In genomic region chr19:5495353-5496051, GRCm38 (mm10) we compare ENCODE assay signal across 18 mouse cellular contexts. TPM values are rescaled to one million over a fixed set of nuclear protein-coding genes. Genes with fewer than 3 reads are reported as not detected.
A peak's percentile ranks its signal among the peaks of the same experiment; 100 is the strongest.
DNase-seq lines count a peak whose midpoint lies in the region; ATAC-seq and TF ChIP-seq lines count a peak whose summit lies in the region.
"Had no signal": no experiment of that assay in that cellular context is flagged by ENCODE, and none has a peak within 500 bp of the region (broad histone marks: within the 10 kb centered on the region; RNA-seq: fewer than 3 reads in every experiment).

No protein-coding gene starts in this region.

- no peaks in the 10 kb centered on the region for H3K27me3 ChIP-seq in hindbrain, embryonic 11.5 days (ENCODE audit: control insufficient read depth, insufficient read depth, low read length)
- no peaks in the 10 kb centered on the region for H3K27me3 ChIP-seq in hindbrain, postnatal 0 days (ENCODE audit: insufficient read depth, low read length)
- H3K27me3 ChIP-seq in G1E (ENCODE audit: insufficient read depth, low read length) = no peaks in the 10 kb centered on the region
- H3K27me3 ChIP-seq: embryonic facial prominence, embryonic 12.5 days; limb, embryonic 13.5 days; liver, embryonic 15.5 days; midbrain, embryonic 12.5 days; neural tube, embryonic 13.5 days had no signal

- ATAC-seq in hindbrain, embryonic 11.5 days (ENCODE audit: low FRiP score) = no peak
- no peak for ATAC-seq in hindbrain, postnatal 0 days
- ATAC-seq in G1E (ENCODE audit: extremely low read depth, insufficient number of reproducible peaks, low FRiP score, poor library complexity, severe bottlenecking) = no peak
- ATAC-seq: forebrain, embryonic 16.5 days had no signal

- H3K4me3 ChIP-seq in hindbrain, embryonic 11.5 days (ENCODE audit: low read depth, low read length) = no peak overlapping the region
- H3K4me3 ChIP-seq in hindbrain, postnatal 0 days (ENCODE audit: low read length) = no peak overlapping the region
- 0 out of 2 replicates have a peak overlapping the region, but pooled peaks have one; percentile 13 for H3K4me3 ChIP-seq in G1E (ENCODE audit: low read depth, low read length)
- no peak overlapping the region for H3K4me3 ChIP-seq in embryonic fibroblast, embryonic 13.5 days (ENCODE audit: insufficient read depth, low read length)
- H3K4me3 ChIP-seq: embryonic facial prominence, embryonic 12.5 days; limb, embryonic 13.5 days; liver, embryonic 15.5 days; midbrain, embryonic 12.5 days; neural tube, embryonic 13.5 days had no signal

- TF ChIP-seq CTCF in hindbrain, postnatal 0 days (IDR thresholded peaks at IDR 0.05; ENCODE audit: low read depth) = no peak
- TF ChIP-seq CTCF in G1E (IDR thresholded peaks at IDR 0.05; ENCODE audit: low read depth, low read length) = no peak
- no peak for TF ChIP-seq CTCF in embryonic fibroblast, embryonic 13.5 days (IDR thresholded peaks at IDR 0.05; ENCODE audit: borderline replicate concordance, insufficient read depth, low read length)

- H3K27ac ChIP-seq in hindbrain, embryonic 11.5 days (ENCODE audit: low read depth, low read length) = 0 out of 2 replicates have a peak overlapping the region, but pooled peaks have one; percentile 24
- H3K27ac ChIP-seq in hindbrain, postnatal 0 days = no peak overlapping the region
- H3K27ac ChIP-seq in embryonic fibroblast, embryonic 13.5 days (ENCODE audit: insufficient read depth, low read length) = no peak overlapping the region
- H3K27ac ChIP-seq: embryonic facial prominence, embryonic 12.5 days; limb, embryonic 13.5 days; liver, embryonic 15.5 days; neural tube, embryonic 13.5 days had no signal

- peak; percentile 5 to 21 for DNase-seq in cerebellum, postnatal 10 days
- no peak for DNase-seq in cerebellum, postnatal 25 days
- no peak for DNase-seq in hindbrain, embryonic 11.5 days (ENCODE audit: low spot score)
- no peak for DNase-seq in hindbrain, postnatal 0 days (ENCODE audit: low spot score)
- DNase-seq in G1E (ENCODE audit: low spot score) = no peak
- DNase-seq in retina, embryonic 14.5 days (ENCODE audit: low spot score) = no peak
- DNase-seq: gastrocnemius, postnatal 36 days; heart, postnatal 4 days; thymus, postnatal 14 days had no signal

- H3K36me3 ChIP-seq in hindbrain, embryonic 11.5 days (ENCODE audit: control insufficient read depth, insufficient read depth, low read length) = peaks cover 10% of the 10 kb centered on the region; the same call in 1 of the 2 replicates
- peaks cover 48% of the 10 kb centered on the region for H3K36me3 ChIP-seq in hindbrain, postnatal 0 days (ENCODE audit: insufficient read depth, low read length)
- H3K36me3 ChIP-seq in G1E (replicated peaks) = peaks cover 73% of the 10 kb centered on the region

- peaks cover 3% of the 10 kb centered on the region; the same call in 1 of the 2 replicates for H3K4me1 ChIP-seq in hindbrain, embryonic 11.5 days (replicated peaks; ENCODE audit: control insufficient read depth, insufficient read depth, low read length)
- peaks cover 4% of the 10 kb centered on the region; the same call in 1 of the 2 replicates for H3K4me1 ChIP-seq in hindbrain, postnatal 0 days (ENCODE audit: insufficient read depth, low read length)
- H3K4me1 ChIP-seq in G1E (ENCODE audit: insufficient read depth, low read depth, low read length) = peaks cover 38% of the 10 kb centered on the region
- H3K4me1 ChIP-seq in embryonic fibroblast, embryonic 13.5 days (ENCODE audit: control insufficient read depth, insufficient read depth, low read length) = no peaks in the 10 kb centered on the region

- 0 out of 2 replicates have a peak, but pooled peaks have one; percentile 19 for TF ChIP-seq POLR2A in embryonic fibroblast, embryonic 13.5 days (IDR thresholded peaks at IDR 0.05; ENCODE audit: low read depth, low read length)

- no peak overlapping the region for H3K4me2 ChIP-seq in hindbrain, embryonic 11.5 days (replicated peaks; ENCODE audit: low read depth, low read length)
- no peak overlapping the region for H3K4me2 ChIP-seq in hindbrain, postnatal 0 days (ENCODE audit: low read depth, low read length)
- H3K4me2 ChIP-seq: embryonic facial prominence, embryonic 12.5 days; limb, embryonic 13.5 days; liver, embryonic 15.5 days; midbrain, embryonic 12.5 days; neural tube, embryonic 13.5 days had no signal

- no peaks in the 10 kb centered on the region for H3K9me3 ChIP-seq in hindbrain, embryonic 11.5 days (ENCODE audit: control insufficient read depth, low read length)
- no peaks in the 10 kb centered on the region for H3K9me3 ChIP-seq in hindbrain, postnatal 0 days (ENCODE audit: low read length)
- no peaks in the 10 kb centered on the region for H3K9me3 ChIP-seq in G1E (replicated peaks)
- H3K9me3 ChIP-seq: embryonic facial prominence, embryonic 12.5 days; limb, embryonic 13.5 days; liver, embryonic 15.5 days; midbrain, embryonic 12.5 days; neural tube, embryonic 13.5 days had no signal

- H3K9ac ChIP-seq in hindbrain, embryonic 11.5 days (ENCODE audit: low read depth, low read length) = no peak overlapping the region
- H3K9ac ChIP-seq in hindbrain, postnatal 0 days (replicated peaks; ENCODE audit: low read length) = no peak overlapping the region
- H3K9ac ChIP-seq: embryonic facial prominence, embryonic 12.5 days; limb, embryonic 13.5 days; liver, embryonic 15.5 days; midbrain, embryonic 12.5 days; neural tube, embryonic 13.5 days had no signal

- WGBS in hindbrain, embryonic 11.5 days = 80% methylated on average over 12 of the region's 12 CpGs
- WGBS in hindbrain, postnatal 0 days = 84% methylated on average over 12 of the region's 12 CpGs

RNA-seq across cellular contexts. Expression of gene Cfl1, which starts 5.2 kb away (rescaled TPM):
- polyA plus RNA-seq in hindbrain, embryonic 11.5 days (2014; fragmentation: Nextera tagmentation; extraction: Ambion mirVana) = 3,904 and 4,056 TPM in 2 replicates
- 1,468 and 1,477 TPM in 2 replicates for total RNA-seq in hindbrain, postnatal 0 days (2014; rRNA removed)
- polyA plus RNA-seq in hindbrain, postnatal 0 days (2015; fragmentation: Nextera tagmentation; extraction: Ambion mirVana) = 3,076 and 3,214 TPM in 2 replicates
- total RNA-seq in G1E (2014; fragmentation: Nextera tagmentation) = 1,228 and 1,288 TPM in 2 replicates
- total RNA-seq in G1E (2017) = 1,086 and 1,192 TPM in 2 replicates
- 853 and 1,308 TPM in 2 replicates for polyA plus RNA-seq in G1E (2012)
- polyA plus RNA-seq in embryonic fibroblast, embryonic 13.5 days (2011; ENCODE audit: insufficient read length, low read depth, missing spikeins) = 1,890 and 1,995 TPM in 2 replicates

RNA-seq across cellular contexts. Expression of gene Mus81, which starts 7.3 kb away (rescaled TPM):
- polyA plus RNA-seq in hindbrain, embryonic 11.5 days (2014; fragmentation: Nextera tagmentation; extraction: Ambion mirVana) = 38.8 and 44.3 TPM in 2 replicates
- total RNA-seq in hindbrain, postnatal 0 days (2014; rRNA removed) = 56.8 and 58.8 TPM in 2 replicates
- polyA plus RNA-seq in hindbrain, postnatal 0 days (2015; fragmentation: Nextera tagmentation; extraction: Ambion mirVana) = 27.4 and 27.7 TPM in 2 replicates
- total RNA-seq in G1E (2014; fragmentation: Nextera tagmentation) (16.8 and 38.0 TPM in 2 replicates), G1E (2017) (16.0 and 22.9 TPM in 2 replicates)
- 17.1 and 19.5 TPM in 2 replicates for polyA plus RNA-seq in G1E (2012)
- 21.8 and 27.1 TPM in 2 replicates for polyA plus RNA-seq in embryonic fibroblast, embryonic 13.5 days (2011; ENCODE audit: insufficient read length, low read depth, missing spikeins)

RNA-seq across cellular contexts. Expression of gene 1700020D05Rik, which starts 8.1 kb away (rescaled TPM):
- 0.34 TPM in 1 of 2 replicates, not detected in the other for polyA plus RNA-seq in hindbrain, embryonic 11.5 days (2014; fragmentation: Nextera tagmentation; extraction: Ambion mirVana)
- 3.8 and 4.8 TPM in 2 replicates for total RNA-seq in hindbrain, postnatal 0 days (2014; rRNA removed)
- polyA plus RNA-seq in hindbrain, postnatal 0 days (2015; fragmentation: Nextera tagmentation; extraction: Ambion mirVana) = not detected in 2 replicates
- total RNA-seq in G1E (2014; fragmentation: Nextera tagmentation) (0.73 and 4.0 TPM in 2 replicates), G1E (2017) (2.1 and 2.7 TPM in 2 replicates)
- 0.12 and 0.36 TPM in 2 replicates for polyA plus RNA-seq in G1E (2012)
- 0.97 and 1.4 TPM in 2 replicates for polyA plus RNA-seq in embryonic fibroblast, embryonic 13.5 days (2011; ENCODE audit: insufficient read length, low read depth, missing spikeins)
- polyA plus RNA-seq: kidney, embryonic 16.5 days; limb, embryonic 13.5 days; lung, embryonic 16.5 days; midbrain, embryonic 12.5 days; neural tube, embryonic 13.5 days had no signal

RNA-seq across cellular contexts. Expression of gene Snx32, which starts 14.8 kb away (rescaled TPM):
- 21.2 and 22.2 TPM in 2 replicates for polyA plus RNA-seq in hindbrain, embryonic 11.5 days (2014; fragmentation: Nextera tagmentation; extraction: Ambion mirVana)
- 78.0 and 79.0 TPM in 2 replicates for total RNA-seq in hindbrain, postnatal 0 days (2014; rRNA removed)
- polyA plus RNA-seq in hindbrain, postnatal 0 days (2015; fragmentation: Nextera tagmentation; extraction: Ambion mirVana) = 75.0 and 79.6 TPM in 2 replicates
- 9.8 and 12.6 TPM in 2 replicates for total RNA-seq in G1E (2014; fragmentation: Nextera tagmentation)
- total RNA-seq in G1E (2017) = 12.0 and 13.3 TPM in 2 replicates
- polyA plus RNA-seq in G1E (2012) = 1.6 and 2.0 TPM in 2 replicates
- polyA plus RNA-seq in embryonic fibroblast, embryonic 13.5 days (2011; ENCODE audit: insufficient read length, low read depth, missing spikeins) = 8.7 and 18.4 TPM in 2 replicates

RNA-seq across cellular contexts. Expression of gene Efemp2, which starts 21.7 kb away (rescaled TPM):
- polyA plus RNA-seq in hindbrain, embryonic 11.5 days (2014; fragmentation: Nextera tagmentation; extraction: Ambion mirVana) = 51.2 and 55.7 TPM in 2 replicates
- 46.3 and 49.3 TPM in 2 replicates for total RNA-seq in hindbrain, postnatal 0 days (2014; rRNA removed)
- polyA plus RNA-seq in hindbrain, postnatal 0 days (2015; fragmentation: Nextera tagmentation; extraction: Ambion mirVana) = 36.5 and 41.7 TPM in 2 replicates
- total RNA-seq in G1E (2014; fragmentation: Nextera tagmentation) (4.1 and 6.7 TPM in 2 replicates), G1E (2017) (4.6 and 6.6 TPM in 2 replicates)
- polyA plus RNA-seq in G1E (2012) = 3.0 and 3.1 TPM in 2 replicates
- polyA plus RNA-seq in embryonic fibroblast, embryonic 13.5 days (2011; ENCODE audit: insufficient read length, low read depth, missing spikeins) = 368 and 420 TPM in 2 replicates

Comparison
In these comparisons a context has a peak if more than half of its experiments do, and no peak if none do; other contexts are left out.
1. DNase-seq: peak in cerebellum, postnatal 10 days (2 of 2); none in cerebellum, postnatal 25 days (0 of 2), hindbrain, embryonic 11.5 days (single experiment), hindbrain, postnatal 0 days (single experiment), G1E (single experiment) and retina, embryonic 14.5 days (single experiment).